Mouse (Mus musculus) layer of hippocampus, adult 9-11 months (tissue): ENCODE measurements around the gene Ice1.
A peak's percentile ranks its signal among the peaks of the same experiment; 100 is the strongest.

ENCODE experiments used
- DNase-seq: peaks from one replicate; pipeline ENCODE4 v3.0.0; 2022

The Ice1 gene

DNA sequence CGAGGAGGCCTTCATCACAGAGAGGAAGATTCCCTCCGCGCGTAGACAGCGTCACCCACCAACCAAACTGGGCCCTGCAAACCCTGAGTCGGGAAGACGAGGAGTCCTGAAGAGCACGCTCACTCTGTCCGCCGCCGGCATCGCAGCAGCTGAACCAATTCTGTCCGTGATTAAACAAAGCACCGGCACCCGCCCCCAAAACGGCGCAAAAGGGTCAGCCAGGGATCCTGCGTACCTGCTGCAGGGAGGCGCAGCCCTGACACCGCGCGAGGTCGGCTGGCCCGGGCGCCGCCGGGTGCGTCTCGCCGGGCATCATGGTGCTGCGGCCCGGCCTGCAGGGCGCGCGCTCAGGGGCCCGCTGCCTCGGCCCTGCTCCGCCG lies at the start of gene Ice1:
TSS of gene Ice1 (minus strand) at position 353 of the 380 bp plus-strand sequence.
- no peak for DNase-seq

DNA sequence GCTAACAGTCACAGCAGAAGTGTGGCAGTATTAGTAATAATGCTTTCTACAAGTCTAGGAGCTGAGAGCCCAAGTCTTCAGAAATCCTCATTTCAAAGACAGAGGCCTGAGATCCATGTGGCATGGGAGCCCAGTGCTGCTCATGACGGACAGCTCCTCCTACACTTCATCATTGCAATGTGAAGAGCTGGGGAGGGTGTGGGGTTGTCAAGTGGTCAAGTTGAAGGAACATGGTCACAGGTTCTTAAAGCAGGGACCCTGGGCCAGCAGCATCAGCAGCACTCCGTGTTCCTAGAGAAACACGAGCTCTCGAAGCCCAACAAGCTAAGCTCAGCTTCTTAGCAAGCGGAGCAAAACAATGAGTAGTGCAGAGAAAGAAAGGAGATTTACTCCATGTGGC lies 48.4 kb upstream of the Ice1 start:
- DNase-seq, result no peak

DNA sequence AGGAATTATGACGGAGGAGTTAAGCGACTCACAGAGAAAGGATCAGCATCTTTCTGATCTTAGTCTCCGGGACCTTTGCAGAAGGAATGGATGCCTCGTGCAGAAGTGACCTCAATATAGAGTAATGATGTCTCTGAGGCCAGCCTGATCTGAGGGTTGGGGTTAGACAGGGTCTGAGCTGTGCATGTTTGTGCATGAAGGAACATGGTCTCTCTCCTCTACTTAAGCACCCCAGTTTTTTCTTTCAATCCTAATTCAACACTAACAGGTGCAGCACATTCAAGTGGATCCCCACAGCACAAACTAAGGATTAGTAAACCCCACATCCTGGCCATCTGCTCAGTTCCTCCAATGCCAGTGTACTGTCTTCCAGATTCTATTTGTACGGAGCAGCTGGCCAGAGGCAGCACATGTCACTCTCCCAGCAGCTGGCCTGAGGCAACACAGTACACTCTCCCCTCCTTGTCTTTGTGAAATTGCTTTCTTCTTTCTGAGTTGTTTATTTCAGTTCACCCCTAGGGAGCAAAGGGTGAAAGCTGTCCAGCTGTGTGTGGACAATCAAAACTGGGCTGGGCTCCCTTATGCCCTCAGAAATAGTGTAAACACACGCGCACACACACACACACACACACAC lies 47.7 kb upstream of the Ice1 start:
- no peak for DNase-seq

DNA sequence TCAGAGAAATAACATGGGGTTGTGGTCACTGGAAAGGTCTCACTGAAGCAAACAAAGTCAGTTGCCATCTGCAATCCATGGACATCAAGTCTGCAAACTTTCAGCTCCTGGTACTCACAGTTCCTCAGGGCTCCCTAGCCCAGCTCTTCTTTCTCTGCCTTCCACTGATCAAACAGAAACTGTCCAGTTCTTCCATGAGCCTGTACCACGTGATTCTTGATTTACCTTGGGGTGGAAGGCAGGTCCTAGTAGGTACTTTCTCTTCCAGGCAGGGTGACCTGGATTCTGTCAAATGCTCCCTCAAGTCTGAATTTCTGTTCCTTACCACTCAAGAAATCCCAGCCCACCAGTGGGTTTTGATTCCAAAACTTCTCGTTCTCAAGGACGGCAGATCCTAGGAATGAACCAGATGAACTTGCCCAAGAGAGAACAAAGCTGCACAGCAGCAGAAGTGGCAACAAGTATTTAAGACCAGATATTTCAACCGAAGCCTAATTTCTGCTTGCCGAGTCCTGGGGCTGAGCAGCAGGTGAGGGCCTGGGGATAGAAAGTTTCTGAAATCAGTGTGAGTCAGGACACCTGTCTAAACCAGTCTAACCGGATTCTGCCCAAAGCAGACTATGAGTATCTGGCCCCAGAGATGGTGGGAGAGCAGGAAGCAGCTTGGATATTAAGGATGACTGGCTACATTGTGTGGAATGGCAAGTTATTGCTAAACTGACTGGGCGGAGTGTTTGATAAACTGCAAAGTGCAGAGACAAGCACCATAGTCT lies 44.2 kb upstream of the Ice1 start:
- no peak for DNase-seq

DNA sequence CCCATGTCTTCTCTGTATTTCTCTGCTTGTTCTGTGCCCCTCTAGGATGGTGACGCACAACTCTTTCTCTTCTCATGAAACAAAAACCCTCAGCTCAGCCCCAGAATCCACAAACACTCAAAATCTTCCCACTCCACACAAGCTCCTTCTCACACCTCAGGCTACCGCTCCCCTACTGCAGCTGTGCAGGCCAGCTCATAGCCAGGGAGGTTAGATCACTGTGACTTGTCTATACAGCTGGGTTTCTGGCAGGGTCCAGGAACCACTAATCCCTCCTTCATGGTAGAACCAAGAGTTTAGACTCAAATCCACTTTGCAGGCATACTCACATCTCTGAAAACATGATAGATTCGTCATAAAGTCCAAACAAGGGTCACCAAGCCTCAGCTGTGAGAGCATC lies 42.9 kb upstream of the Ice1 start:
- no peak for DNase-seq

DNA sequence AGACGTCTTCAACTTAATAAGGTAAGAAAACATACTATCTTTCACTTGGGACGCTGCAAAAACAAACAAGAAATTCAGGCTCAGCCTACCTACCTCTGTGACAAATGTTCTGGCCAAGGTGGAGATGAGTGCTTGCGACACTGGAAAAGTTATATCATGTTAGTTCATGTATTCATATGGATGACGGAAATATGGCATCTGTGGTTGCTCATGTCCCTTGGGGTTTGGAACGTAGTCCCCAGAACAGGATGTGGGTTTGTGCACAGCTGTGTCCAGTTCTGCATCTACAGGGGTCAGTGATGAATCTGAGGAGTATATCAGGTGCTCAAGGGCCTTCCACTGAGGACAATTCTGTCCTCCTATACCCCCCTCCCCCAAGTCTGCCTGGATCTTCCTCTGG lies 40.3 kb upstream of the Ice1 start:
- no peak for DNase-seq

DNA sequence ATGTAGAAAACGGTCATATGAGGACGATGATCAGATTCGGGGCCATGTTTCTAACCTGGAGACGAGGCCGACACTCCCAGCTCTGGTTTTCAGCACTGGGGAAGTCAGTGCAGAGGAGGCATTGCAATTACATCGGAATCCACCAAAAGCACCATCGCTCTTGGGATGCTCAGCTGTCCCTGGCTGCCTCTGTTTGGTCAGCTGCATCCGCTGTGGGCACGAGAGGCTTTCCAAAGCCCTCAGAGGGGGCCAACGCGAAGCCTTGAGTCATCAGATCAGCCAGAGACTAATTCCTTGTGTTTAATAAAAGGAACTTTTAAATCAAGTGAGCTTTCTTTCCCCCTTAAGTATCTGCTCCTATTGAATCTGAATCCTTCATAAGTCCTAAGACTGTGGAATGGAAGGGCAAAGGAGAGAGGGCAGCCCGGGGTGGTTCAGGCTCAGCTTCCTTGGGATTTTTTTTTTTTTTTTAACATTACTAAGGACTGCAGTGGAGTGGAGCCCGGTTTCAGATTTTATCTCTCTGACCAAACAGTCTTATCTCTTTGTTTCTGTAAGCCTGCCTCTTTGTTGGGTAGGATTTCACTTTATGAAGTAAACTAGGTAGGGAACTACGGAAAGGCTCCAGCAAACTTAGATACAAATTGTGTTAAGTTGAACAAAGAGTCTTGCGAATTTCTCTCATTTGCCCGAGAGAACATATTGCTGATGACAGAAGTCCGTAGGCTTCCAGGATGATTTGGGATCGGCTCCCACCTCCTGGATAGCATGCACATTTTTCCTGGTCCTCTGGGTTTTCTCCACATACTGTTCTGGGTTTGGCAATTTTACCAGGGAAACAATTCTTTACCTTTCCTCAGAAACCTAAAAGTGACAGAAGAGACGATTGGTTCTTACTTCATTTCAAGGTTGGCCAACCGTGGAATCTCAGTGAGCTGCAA lies 39.1 kb upstream of the Ice1 start:
- DNase-seq, result peak; percentile 28

DNA sequence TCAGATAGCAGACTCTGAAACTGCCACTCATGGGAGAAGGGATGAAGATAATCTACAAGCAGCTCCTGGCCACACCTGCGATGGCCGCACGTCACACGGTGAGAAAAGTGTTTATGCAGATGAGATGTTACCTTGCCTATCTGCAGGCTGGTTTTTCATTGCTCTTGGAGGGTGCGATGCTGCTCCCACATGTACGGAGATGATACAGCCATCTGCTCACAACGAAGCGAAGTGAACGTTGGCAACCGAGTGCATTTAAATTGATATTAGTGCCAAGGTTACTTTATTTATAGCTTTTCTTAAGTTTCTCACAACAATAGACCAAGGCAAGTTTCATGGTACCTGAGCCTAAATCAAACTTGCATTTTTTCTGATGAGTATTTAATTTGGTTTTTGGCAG lies 37.6 kb upstream of the Ice1 start:
- peak; percentile 57 for DNase-seq

DNA sequence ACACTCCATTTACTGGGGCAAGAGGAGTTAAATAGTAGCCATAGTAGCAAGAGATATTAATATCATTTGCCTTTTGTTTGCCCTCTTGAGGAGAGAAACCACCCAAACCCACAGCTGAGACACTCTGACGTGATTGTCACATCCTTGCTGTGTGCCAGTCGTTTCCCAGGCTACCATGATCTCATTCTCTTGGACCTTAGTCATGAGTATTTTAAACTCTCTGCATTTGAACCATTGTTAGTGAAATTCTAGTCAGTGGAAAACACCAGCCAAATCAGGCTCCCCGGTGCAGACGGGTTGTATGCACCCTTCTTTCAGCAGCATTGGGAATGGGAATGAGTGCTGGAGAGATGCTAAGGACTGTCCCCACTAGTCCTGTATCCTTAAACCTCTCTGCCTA lies 32.6 kb upstream of the Ice1 start:
- DNase-seq, result peak; percentile 60

DNA sequence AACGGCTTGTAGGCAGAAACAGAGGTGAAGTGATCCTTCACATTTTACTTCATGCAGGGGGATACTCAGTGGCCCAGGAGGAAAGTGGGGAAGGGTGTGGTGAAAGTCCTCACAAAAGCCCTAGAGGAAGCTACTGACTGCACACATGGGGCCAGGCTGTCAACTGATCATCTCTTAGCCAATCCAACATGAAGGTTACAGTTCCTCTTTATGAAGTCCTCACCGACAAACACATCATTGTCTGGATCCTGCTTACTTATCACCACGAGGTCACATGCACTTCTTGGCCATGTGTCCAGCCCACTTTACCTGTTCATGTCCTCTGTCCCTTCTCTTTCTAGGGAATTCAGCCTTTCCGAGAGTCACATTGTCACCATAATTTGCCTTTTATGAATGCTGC lies 22.3 kb upstream of the Ice1 start:
- DNase-seq, result no peak

DNA sequence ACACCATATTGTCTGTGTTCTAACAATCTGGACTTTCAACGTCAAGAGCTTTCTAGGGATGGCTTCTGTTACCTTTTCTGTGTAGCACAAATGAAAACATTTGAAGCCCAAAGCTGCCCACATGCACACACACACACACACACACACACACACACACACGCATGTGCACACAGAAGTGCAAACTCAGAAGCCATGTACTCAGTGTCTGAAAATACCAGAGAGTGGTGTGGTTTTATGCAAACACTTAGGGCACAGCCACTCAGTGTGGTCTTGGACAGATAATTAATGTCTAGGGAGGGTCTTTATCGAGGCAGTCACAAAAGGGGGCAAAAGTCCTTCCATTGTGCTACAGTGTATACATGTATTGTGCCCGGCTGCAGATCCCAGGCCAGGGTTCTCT lies 19.3 kb upstream of the Ice1 start:
- DNase-seq, result no peak

DNA sequence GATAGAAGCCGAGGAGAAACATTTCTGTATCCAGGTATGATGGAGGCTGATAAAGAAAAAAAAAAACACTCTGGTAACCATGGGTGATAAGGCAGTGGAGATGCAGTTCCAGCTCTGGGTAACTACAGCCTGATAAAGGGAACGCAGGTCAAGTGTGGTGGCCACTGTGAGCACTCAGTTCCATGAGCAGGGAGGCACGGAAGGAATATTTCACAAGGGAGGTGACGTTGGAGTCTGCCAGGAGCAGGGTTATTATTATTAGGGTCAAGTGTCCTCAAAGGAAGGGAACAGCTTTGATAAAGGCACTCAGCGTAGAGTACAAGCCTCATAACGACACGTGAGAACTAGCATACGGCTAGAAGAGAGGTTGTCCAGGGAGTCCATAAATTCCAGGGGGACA lies 18.9 kb upstream of the Ice1 start:
- DNase-seq, result no peak

DNA sequence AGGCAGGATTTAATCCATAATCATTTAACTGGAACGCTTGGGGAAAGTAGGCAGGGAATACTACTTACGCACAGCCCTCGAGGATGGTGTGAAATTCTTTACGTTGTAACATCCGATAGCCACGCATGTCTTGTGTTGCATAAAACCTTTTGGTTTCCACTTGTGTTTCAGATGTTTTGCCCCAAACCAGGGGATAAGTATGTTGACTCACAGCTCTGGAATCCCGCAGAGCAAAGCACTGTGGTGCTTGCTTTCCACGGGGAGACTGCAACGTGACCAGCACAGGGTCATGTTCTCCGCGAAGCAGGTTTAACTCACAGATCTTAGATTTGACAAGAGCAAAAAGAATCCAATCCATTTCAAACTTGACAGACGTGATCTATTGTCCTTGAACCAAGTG lies 18.1 kb upstream of the Ice1 start:
- DNase-seq, result no peak

DNA sequence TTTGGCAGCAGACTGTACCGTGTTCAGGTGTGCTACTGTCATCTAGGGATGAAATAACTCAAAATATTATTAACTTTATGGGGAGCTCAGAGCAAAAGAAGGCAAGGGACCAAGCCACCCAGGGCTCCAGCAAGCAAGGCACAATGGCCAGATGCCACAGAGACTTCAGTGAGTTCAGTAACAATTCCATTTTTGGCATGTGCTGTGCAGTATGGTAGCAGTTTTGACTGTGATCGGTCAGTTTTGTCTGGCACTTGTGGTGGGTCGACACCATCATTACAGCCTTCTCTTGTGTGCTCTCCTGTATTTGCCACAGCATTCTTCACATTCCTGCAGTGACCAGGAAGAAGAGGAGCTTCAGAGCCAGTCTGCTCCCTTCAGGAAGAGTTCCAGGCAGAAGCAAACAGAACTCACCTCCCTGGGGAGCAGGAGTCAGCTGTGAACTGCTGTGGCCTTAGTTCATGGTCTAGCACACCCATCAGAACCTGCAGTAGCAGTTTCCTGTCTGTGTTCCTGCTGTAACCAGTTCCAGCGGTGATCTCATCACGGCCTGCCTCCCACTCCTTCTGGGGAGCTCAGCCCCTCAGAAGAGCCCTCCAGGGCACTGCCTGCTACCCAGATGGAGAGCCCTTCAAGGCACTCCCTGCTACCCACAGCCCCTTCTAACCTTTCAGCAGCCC lies 16.8 kb upstream of the Ice1 start:
- no peak for DNase-seq

DNA sequence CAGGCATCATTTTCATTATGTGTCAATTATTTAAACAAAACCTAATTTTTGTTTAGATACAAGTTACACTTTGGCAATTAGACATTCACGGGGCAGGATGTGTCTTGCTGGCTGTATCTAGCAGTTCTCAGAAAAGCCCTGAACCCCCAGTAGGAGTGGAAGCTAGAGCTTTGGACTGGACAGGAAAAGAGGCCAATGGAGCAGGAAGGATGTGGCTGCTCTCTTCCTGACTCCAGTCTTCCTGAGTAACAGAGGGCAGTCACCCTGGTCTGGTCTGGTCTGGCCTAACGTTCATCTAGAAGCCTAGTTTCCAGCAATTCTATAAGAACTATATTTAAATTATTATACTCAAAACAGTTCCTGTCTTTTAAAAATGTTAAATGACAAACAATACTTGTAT lies 16.0 kb upstream of the Ice1 start:
- DNase-seq, result no peak

DNA sequence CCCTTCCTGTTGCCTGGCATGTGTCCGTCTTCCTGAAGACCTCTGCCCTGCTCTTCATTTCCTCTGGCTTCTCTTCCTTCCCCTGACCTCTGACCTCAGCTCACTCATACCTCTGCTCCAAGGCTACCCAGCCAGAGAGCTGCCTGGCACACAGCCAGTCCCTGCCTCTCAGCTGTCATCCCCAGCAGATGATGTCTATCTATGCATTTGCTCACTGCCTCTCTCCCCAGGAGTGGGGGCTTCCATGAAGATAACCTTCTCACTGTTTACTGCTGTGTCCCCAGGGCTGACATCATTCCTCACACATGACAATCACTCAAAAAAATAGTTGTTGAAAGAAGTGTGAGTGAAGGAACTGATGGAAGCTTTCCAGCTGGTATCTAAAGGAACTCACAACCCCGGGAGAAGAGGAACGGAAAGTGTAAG lies 12.6 kb upstream of the Ice1 start:
- no peak for DNase-seq

DNA sequence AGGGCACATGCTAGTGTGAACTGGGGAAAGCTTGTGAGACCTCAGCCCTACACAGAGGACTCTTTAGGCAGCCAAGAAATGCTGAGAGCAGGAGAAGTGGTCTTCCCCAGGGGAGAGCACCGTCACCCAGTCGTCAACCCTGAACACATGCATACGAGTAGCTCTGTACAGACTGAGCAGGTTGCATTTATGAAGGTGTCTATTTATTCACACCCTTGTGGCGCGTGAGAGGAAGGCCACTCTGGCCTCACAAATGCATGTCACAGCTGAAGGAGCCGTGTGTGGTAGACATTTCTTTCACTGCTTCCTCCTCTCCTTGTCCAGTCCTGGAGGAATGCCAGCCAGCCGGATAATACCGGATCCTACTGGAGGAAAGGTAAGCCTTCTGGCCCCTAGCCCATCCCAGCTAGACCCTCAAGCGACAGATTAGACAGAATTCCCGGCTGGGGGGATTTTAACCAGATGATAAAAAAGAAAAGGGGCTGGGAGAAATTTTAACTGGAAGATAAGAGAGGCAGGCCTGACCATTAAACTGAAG lies 8.6 kb upstream of the Ice1 start:
- no peak for DNase-seq

DNA sequence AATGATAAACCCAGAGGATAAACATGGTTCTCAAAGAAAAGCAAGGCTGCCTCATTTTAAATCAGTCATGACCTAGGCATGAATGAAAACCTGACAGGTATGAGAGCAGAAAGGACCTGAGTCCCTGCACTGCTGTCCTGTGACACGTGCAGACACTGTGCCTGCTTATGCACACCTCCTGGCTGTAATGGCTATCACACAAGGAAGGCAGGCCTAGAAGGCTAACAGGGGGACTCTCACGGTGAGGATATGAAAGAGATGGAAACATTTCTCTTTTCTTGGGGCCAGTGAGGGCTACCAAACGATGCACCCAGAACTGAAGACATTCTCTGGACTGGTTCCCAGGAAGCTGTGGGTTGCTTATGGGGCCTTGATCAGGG lies 6.6 kb upstream of the Ice1 start:
- DNase-seq, result no peak

DNA sequence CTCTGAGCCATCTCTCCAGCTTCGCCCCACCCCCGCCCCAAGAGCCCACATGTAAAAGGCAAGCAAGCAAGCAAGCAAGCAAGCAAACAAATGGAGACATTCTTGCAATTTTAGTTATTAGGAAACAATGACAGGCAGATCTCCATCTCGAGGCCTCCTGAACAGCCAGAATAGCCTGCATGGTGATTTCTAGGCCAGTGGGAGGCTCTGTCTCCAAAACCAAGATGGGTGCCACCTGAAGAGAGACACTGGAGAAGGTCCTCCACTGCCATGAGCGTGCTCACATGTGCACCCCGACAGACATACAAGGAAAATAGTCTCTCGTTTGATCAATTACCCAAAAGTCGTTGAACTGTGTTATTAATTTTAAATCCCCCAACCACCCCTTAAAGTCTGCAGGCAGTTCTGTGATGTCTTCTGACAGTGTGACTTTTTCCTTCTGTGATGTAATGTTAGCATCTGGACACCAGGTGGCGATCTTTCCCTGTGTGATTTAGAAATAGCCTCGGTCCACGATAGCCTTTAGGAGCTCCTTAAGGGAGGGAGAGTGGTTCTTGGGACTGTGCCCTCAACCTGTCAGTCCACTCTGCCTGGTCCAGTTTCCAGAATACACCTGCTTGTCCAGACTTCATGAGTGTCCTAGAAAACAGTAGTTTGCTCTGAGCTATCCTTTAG lies 6.1 kb upstream of the Ice1 start:
- no peak for DNase-seq

DNA sequence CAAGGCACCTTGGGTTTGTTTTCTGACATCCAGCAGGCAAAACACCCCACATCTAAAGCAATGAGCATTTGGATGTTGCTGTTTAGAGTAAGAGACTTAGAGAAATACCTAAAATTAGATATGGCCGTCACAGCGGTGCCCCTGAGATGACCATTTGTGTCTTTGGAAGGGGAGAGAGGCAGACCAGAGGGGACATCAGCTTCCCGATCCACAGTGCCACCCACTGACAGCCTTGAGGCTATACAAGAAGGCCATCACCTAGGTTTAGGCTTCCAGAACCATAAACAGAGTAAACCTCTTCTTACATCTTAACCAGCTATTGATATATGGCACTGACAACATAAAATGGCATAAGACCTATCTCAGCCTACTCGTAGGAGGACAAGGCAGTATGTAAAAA lies 4.5 kb upstream of the Ice1 start:
- DNase-seq, result no peak

DNA sequence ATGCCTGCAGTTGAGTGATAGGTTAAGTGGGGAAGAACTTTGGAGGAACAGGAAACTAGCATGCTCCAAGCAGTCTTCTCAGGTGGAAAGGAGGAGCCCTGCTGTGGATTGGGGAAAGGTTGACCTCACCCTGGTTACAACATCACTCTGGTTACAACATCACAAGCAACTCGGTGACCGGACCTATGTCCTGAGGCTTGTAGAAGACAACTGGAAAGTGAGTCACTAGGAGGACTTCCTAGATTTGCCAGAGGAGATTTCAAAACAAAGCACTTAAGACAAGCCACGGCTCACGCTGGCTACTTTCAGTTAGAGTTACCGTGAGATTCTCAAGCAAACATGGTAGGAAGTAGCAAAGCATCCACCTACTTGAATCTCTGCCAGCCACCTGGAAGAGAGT lies 3.9 kb upstream of the Ice1 start:
- DNase-seq, result no peak

DNA sequence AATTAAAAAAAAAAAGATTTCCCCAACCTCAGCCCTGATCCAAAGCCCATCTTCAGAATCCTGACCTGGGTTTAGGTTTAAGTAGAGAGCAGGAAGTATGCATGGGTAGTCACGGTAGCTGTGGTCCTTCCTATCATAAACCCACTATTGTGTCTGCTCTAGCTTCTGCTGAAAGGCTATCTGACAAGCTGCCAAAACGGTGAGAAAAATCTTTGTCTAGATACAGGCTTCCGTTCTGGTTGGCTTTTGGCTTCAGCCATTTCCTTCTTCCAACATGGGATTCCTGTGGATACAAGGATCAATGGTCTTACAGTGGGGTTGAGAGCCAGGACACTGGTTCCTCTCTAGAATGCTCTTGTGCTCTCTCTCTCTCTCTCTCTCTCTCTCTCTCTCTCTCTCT lies 2.2 kb upstream of the Ice1 start:
- DNase-seq, result no peak
